Mouse (Mus musculus) kidney, adult 18-20 months (tissue): ENCODE measurements around the gene Cant1.
A peak's percentile ranks its signal among the peaks of the same experiment; 100 is the strongest.
"Not testable (repeated sequence)": the region's sequence is repeated elsewhere in the genome, so short reads cannot be mapped to it uniquely, and the experiment has no call there.

ENCODE experiments used
- DNase-seq: peaks from one replicate; pipeline ENCODE4 v3.0.0; 2021

Cant1 gene

GRCm38 (mm10) chr11:118406521-118406920 is 12.4 kb downstream of the Cant1 start:
- no peak for DNase-seq

GRCm38 (mm10) chr11:118405311-118405710 is 13.6 kb downstream of the Cant1 start:
- no peak for DNase-seq

GRCm38 (mm10) chr11:118403951-118404899 is 14.7 kb downstream of the Cant1 start:
- no peak for DNase-seq

GRCm38 (mm10) chr11:118403183-118403582 is 15.7 kb downstream of the Cant1 start:
- DNase-seq = no peak

GRCm38 (mm10) chr11:118401760-118402280 is 17.1 kb downstream of the Cant1 start, which contains the start of gene Lgals3bp:
Gene Lgals3bp (minus strand): TSS chr11:118402092.
- DNase-seq = peak; percentile 68

GRCm38 (mm10) chr11:118401195-118401594 is 17.7 kb downstream of the Cant1 start:
- DNase-seq = no peak

- no peak for DNase-seq
Measured at GRCm38 (mm10) chr11:118400566-118400936, 18.3 kb downstream of the Cant1 start.

GRCm38 (mm10) chr11:118399891-118400565 is 18.9 kb downstream of the Cant1 start:
- DNase-seq = no peak

GRCm38 (mm10) chr11:118397806-118398530 is 20.9 kb downstream of the Cant1 start:
- no peak for DNase-seq

- no peak for DNase-seq
Measured at GRCm38 (mm10) chr11:118394538-118394937, 24.3 kb downstream of the Cant1 start.

- no peak for DNase-seq
Measured at GRCm38 (mm10) chr11:118393991-118394390, 24.9 kb downstream of the Cant1 start.

- DNase-seq = not testable (repeated sequence)
Measured at GRCm38 (mm10) chr11:118387816-118388215, 31.1 kb downstream of the Cant1 start.

- DNase-seq = peak; percentile 77
Measured at GRCm38 (mm10) chr11:118379251-118380009, 39.5 kb downstream of the Cant1 start.

- no peak for DNase-seq
Measured at GRCm38 (mm10) chr11:118378656-118379055, 40.2 kb downstream of the Cant1 start.

- DNase-seq = not testable (repeated sequence)
Measured at GRCm38 (mm10) chr11:118376323-118376722, 42.6 kb downstream of the Cant1 start.

GRCm38 (mm10) chr11:118375881-118376280 is 43.0 kb downstream of the Cant1 start:
- DNase-seq = no peak

GRCm38 (mm10) chr11:118375461-118375860 is 43.4 kb downstream of the Cant1 start:
- no peak for DNase-seq

GRCm38 (mm10) chr11:118375006-118375405 is 43.9 kb downstream of the Cant1 start:
- no peak for DNase-seq

- no peak for DNase-seq
Measured at GRCm38 (mm10) chr11:118374506-118374905, 44.4 kb downstream of the Cant1 start.

GRCm38 (mm10) chr11:118372641-118373040 is 46.2 kb downstream of the Cant1 start:
- DNase-seq = no peak

- no peak for DNase-seq
Measured at GRCm38 (mm10) chr11:118371876-118372275, 47.0 kb downstream of the Cant1 start.

- DNase-seq = no peak
Measured at GRCm38 (mm10) chr11:118369657-118370056, 49.2 kb downstream of the Cant1 start.
